Mouse (Mus musculus) G1E (cell line): Measurements from ENCODE around the gene Otop2.

Experiments
- CTCF ChIP-seq: IDR thresholded peaks from 2 replicates; pipeline ENCODE4 v1.5.1; 2012; ENCODE audit warnings: low read depth, low read length, inconsistent platforms, mixed read lengths
- GATA1 ChIP-seq: IDR thresholded peaks from 2 replicates; pipeline ENCODE4 v1.6.1; 2012; ENCODE audit warnings: borderline replicate concordance, low read length, inconsistent platforms, mixed read lengths
- TAL1 ChIP-seq: conservative IDR thresholded peaks from 2 replicates; pipeline ENCODE4 v1.6.1; 2012; ENCODE audit warnings: low read depth, low read length, inconsistent platforms, mixed read lengths

GRCm38 (mm10) chr11:115264862-115265668, 41.9 kb upstream of the Otop2 start:
- TF ChIP-seq CTCF (no peak), GATA1 (no peak), TAL1 (no peak)
